Mouse (Mus musculus): Measurements from ENCODE around the gene Med17. TPM values are rescaled to one million over a fixed set of nuclear protein-coding genes. Genes with fewer than 3 reads are reported as not detected.

The Med17 gene
- polyA plus RNA-seq, 1 experiment = 38.0 TPM

- no peak overlapping the region for H3K4me3 ChIP-seq (ENCODE audit: insufficient read depth, low read length)
- TF ChIP-seq POLR2A (IDR thresholded peaks at IDR 0.05; ENCODE audit: extremely low read depth, insufficient read depth, low read length) (no peak), CTCF (IDR thresholded peaks at IDR 0.05; ENCODE audit: extremely low read depth, insufficient read depth, low read length) (no peak)
- H3K27ac ChIP-seq (ENCODE audit: insufficient read depth, low read length) = no peak overlapping the region
These were observed 16.2 kb downstream of the Med17 start for GRCm38 (mm10) chr9:15263487-15263886.

GRCm38 (mm10) chr9:15261980-15262379 is 17.8 kb downstream of the Med17 start:
- Histone ChIP-seq H3K27ac (ENCODE audit: insufficient read depth, low read length) (no peak overlapping the region), H3K4me1 (ENCODE audit: control insufficient read depth, insufficient read depth, low read length) (no peaks in the 10 kb centered on the region; the same call in 1 of the 2 replicates), H3K4me3 (ENCODE audit: insufficient read depth, low read length) (no peak overlapping the region)
- TF ChIP-seq CTCF (IDR thresholded peaks at IDR 0.05; ENCODE audit: extremely low read depth, insufficient read depth, low read length) (no peak), POLR2A (IDR thresholded peaks at IDR 0.05; ENCODE audit: extremely low read depth, insufficient read depth, low read length) (no peak)

More at GRCm38 (mm10) chr9:15263487-15263886, 16.2 kb downstream of the Med17 start:
- H3K4me1 ChIP-seq (ENCODE audit: control insufficient read depth, insufficient read depth, low read length) = no peaks in the 10 kb centered on the region; the same call in 1 of the 2 replicates

GRCm38 (mm10) chr9:15256214-15256613 is 23.5 kb downstream of the Med17 start:
- H3K4me3 ChIP-seq (ENCODE audit: insufficient read depth, low read length) = no peak overlapping the region
- TF ChIP-seq CTCF (IDR thresholded peaks at IDR 0.05; ENCODE audit: extremely low read depth, insufficient read depth, low read length) (no peak), POLR2A (IDR thresholded peaks at IDR 0.05; ENCODE audit: extremely low read depth, insufficient read depth, low read length) (no peak)
- no peak overlapping the region for H3K27ac ChIP-seq (ENCODE audit: insufficient read depth, low read length)
- H3K4me1 ChIP-seq (ENCODE audit: control insufficient read depth, insufficient read depth, low read length) = no peaks in the 10 kb centered on the region

- Histone ChIP-seq H3K4me3 (ENCODE audit: insufficient read depth, low read length) (no peak overlapping the region), H3K4me1 (ENCODE audit: control insufficient read depth, insufficient read depth, low read length) (no peaks in the 10 kb centered on the region), H3K27ac (ENCODE audit: insufficient read depth, low read length) (no peak overlapping the region)
- no peak for TF ChIP-seq CTCF (IDR thresholded peaks at IDR 0.05; ENCODE audit: extremely low read depth, insufficient read depth, low read length)
- no peak for TF ChIP-seq POLR2A (IDR thresholded peaks at IDR 0.05; ENCODE audit: extremely low read depth, insufficient read depth, low read length)
These were observed 25.2 kb downstream of the Med17 start for GRCm38 (mm10) chr9:15254501-15254900.

- TF ChIP-seq POLR2A (IDR thresholded peaks at IDR 0.05; ENCODE audit: extremely low read depth, insufficient read depth, low read length) = no peak
- TF ChIP-seq CTCF (IDR thresholded peaks at IDR 0.05; ENCODE audit: extremely low read depth, insufficient read depth, low read length) = no peak
- Histone ChIP-seq H3K4me1 (ENCODE audit: control insufficient read depth, insufficient read depth, low read length) (no peaks in the 10 kb centered on the region), H3K4me3 (ENCODE audit: insufficient read depth, low read length) (no peak overlapping the region), H3K27ac (ENCODE audit: insufficient read depth, low read length) (no peak overlapping the region)
These were observed 27.5 kb downstream of the Med17 start for GRCm38 (mm10) chr9:15252196-15252595.

- TF ChIP-seq POLR2A (IDR thresholded peaks at IDR 0.05; ENCODE audit: extremely low read depth, insufficient read depth, low read length) (no peak), CTCF (IDR thresholded peaks at IDR 0.05; ENCODE audit: extremely low read depth, insufficient read depth, low read length) (no peak)
- Histone ChIP-seq H3K4me3 (ENCODE audit: insufficient read depth, low read length) (no peak overlapping the region), H3K27ac (ENCODE audit: insufficient read depth, low read length) (no peak overlapping the region), H3K4me1 (ENCODE audit: control insufficient read depth, insufficient read depth, low read length) (no peaks in the 10 kb centered on the region)
These were observed 29.4 kb downstream of the Med17 start for GRCm38 (mm10) chr9:15250376-15250775.

- no peak overlapping the region for H3K27ac ChIP-seq (ENCODE audit: insufficient read depth, low read length)
- no peaks in the 10 kb centered on the region for H3K4me1 ChIP-seq (ENCODE audit: control insufficient read depth, insufficient read depth, low read length)
- H3K4me3 ChIP-seq (ENCODE audit: insufficient read depth, low read length) = no peak overlapping the region
- no peak for TF ChIP-seq POLR2A (IDR thresholded peaks at IDR 0.05; ENCODE audit: extremely low read depth, insufficient read depth, low read length)
- TF ChIP-seq CTCF (IDR thresholded peaks at IDR 0.05; ENCODE audit: extremely low read depth, insufficient read depth, low read length) = no peak
These were observed 34.2 kb downstream of the Med17 start for GRCm38 (mm10) chr9:15245319-15246075.

- Histone ChIP-seq H3K4me3 (ENCODE audit: insufficient read depth, low read length) (no peak overlapping the region), H3K4me1 (ENCODE audit: control insufficient read depth, insufficient read depth, low read length) (no peaks in the 10 kb centered on the region), H3K27ac (ENCODE audit: insufficient read depth, low read length) (no peak overlapping the region)
- no peak for TF ChIP-seq POLR2A (IDR thresholded peaks at IDR 0.05; ENCODE audit: extremely low read depth, insufficient read depth, low read length)
These were observed 37.6 kb downstream of the Med17 start for GRCm38 (mm10) chr9:15242130-15242529.

GRCm38 (mm10) chr9:15241596-15241939 is 38.2 kb downstream of the Med17 start:
- Histone ChIP-seq H3K4me3 (ENCODE audit: insufficient read depth, low read length) (no peak overlapping the region), H3K4me1 (ENCODE audit: control insufficient read depth, insufficient read depth, low read length) (no peaks in the 10 kb centered on the region), H3K27ac (ENCODE audit: insufficient read depth, low read length) (no peak overlapping the region)
- TF ChIP-seq CTCF (IDR thresholded peaks at IDR 0.05; ENCODE audit: extremely low read depth, insufficient read depth, low read length) = peak; percentile 54
- no peak for TF ChIP-seq POLR2A (IDR thresholded peaks at IDR 0.05; ENCODE audit: extremely low read depth, insufficient read depth, low read length)

GRCm38 (mm10) chr9:15240863-15241595 is 38.7 kb downstream of the Med17 start:
- Histone ChIP-seq H3K4me1 (ENCODE audit: control insufficient read depth, insufficient read depth, low read length) (no peaks in the 10 kb centered on the region), H3K4me3 (ENCODE audit: insufficient read depth, low read length) (no peak overlapping the region), H3K27ac (ENCODE audit: insufficient read depth, low read length) (no peak overlapping the region)
- TF ChIP-seq POLR2A (IDR thresholded peaks at IDR 0.05; ENCODE audit: extremely low read depth, insufficient read depth, low read length) (no peak), CTCF (IDR thresholded peaks at IDR 0.05; ENCODE audit: extremely low read depth, insufficient read depth, low read length) (no peak)
